ENCODE assay signal across 9 mouse cellular contexts in the genomic region with DNA sequence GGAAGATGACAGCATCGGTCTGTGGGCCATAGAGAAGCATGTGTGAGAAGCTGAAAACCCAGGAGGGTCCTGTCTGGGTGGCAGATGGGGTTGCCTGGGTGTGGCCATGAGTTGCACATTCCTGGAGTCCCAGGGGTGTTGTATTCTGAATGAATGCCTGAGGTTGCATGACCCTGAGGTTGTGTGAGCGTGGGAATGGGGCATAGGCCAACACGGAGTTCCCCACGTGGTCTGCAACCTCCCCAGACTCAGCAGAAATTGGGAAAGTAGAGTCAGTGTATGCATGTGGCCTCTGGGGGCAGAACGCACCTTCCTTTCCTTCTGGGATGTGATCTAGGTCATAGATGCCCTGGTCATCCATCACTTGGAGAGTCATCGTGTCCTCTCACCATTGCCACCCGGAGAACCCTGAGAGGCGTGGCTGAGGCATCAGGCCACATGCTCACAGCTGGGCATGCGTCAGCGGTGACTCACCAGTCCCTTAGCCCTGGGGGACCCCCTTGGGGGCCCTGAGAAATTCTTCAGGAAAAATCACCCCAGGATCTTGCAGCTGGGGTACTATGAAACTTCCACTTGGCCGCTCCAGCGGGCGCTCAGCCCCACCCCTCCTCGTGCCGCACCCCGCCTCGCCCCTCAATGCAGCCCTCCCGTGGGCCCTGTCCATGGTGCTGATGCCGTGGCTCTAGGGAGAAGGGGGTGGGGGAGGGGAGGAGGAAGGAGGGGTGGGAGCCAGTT. TPM values are rescaled to one million over a fixed set of nuclear protein-coding genes. Genes with fewer than 3 reads are reported as not detected.
DNase-seq lines count a peak whose midpoint lies in the region; ATAC-seq and TF ChIP-seq lines count a peak whose summit lies in the region.
"Had no signal": no experiment of that assay in that cellular context is flagged by ENCODE, and none has a peak within 500 bp of the region (broad histone marks: within the 10 kb centered on the region; RNA-seq: fewer than 3 reads in every experiment).

No protein-coding gene starts in this region.

- TF ChIP-seq POLR2A in lung, adult 2 months (IDR thresholded peaks at IDR 0.05; ENCODE audit: borderline replicate concordance, extremely low read depth, low read depth, low read length), result no peak

- WGBS in lung, adult 2 months, result 12% methylated on average over 19 of the region's 19 CpGs
- 11% methylated on average over 19 of the region's 19 CpGs for WGBS in embryonic facial prominence, embryonic 15.5 days
- 10% methylated on average over 19 of the region's 19 CpGs for WGBS in hindbrain, embryonic 14.5 days

- no peak overlapping the region for H3K9ac ChIP-seq in embryonic facial prominence, embryonic 15.5 days
- no peak overlapping the region for H3K9ac ChIP-seq in hindbrain, embryonic 14.5 days
- H3K9ac ChIP-seq: midbrain, embryonic 12.5 days had no signal

- no peaks in the 10 kb centered on the region for H3K9me3 ChIP-seq in embryonic facial prominence, embryonic 15.5 days (replicated peaks)
- H3K9me3 ChIP-seq in hindbrain, embryonic 14.5 days (ENCODE audit: control insufficient read depth, low read length), result no peaks in the 10 kb centered on the region
- H3K9me3 ChIP-seq: midbrain, embryonic 12.5 days had no signal

- H3K4me1 ChIP-seq in lung, adult 2 months (ENCODE audit: control insufficient read depth, insufficient read depth, low read length), result peaks cover 7% of the 10 kb centered on the region
- peaks cover 20% of the 10 kb centered on the region for H3K4me1 ChIP-seq in embryonic facial prominence, embryonic 15.5 days
- no peaks in the 10 kb centered on the region; the same call in 1 of the 2 replicates for H3K4me1 ChIP-seq in hindbrain, embryonic 14.5 days (replicated peaks; ENCODE audit: control insufficient read depth, insufficient read depth, low read length)

- POLR2A ChIA-PET in Patski (lab: Charles Lee), result no interaction called here

- in situ Hi-C loops in Patski (cut with MboI; ENCODE audit: low pct_unique_long_range_greater_than_20kb), result no loop called here

- no peak for TF ChIP-seq CTCF in lung, adult 2 months (IDR thresholded peaks at IDR 0.05; ENCODE audit: insufficient read depth, low read length)
- no peak for TF ChIP-seq CTCF in Patski (IDR thresholded peaks at IDR 0.05)

- no peak overlapping the region for H3K27ac ChIP-seq in embryonic facial prominence, embryonic 15.5 days (replicated peaks)
- H3K27ac ChIP-seq in hindbrain, embryonic 14.5 days, result no peak overlapping the region
- H3K27ac ChIP-seq: midbrain, embryonic 12.5 days had no signal

- peak overlapping the region; percentile 39 for H3K4me2 ChIP-seq in embryonic facial prominence, embryonic 15.5 days (replicated peaks)
- no peak overlapping the region for H3K4me2 ChIP-seq in hindbrain, embryonic 14.5 days (replicated peaks)
- H3K4me2 ChIP-seq: midbrain, embryonic 12.5 days had no signal

- H3K36me3 ChIP-seq in embryonic facial prominence, embryonic 15.5 days, result no peaks in the 10 kb centered on the region
- no peaks in the 10 kb centered on the region for H3K36me3 ChIP-seq in hindbrain, embryonic 14.5 days (replicated peaks; ENCODE audit: control insufficient read depth, insufficient read depth)
- H3K36me3 ChIP-seq: midbrain, embryonic 12.5 days had no signal

- ATAC-seq in Patski, result peak; percentile 24
- ATAC-seq in embryonic facial prominence, embryonic 15.5 days (ENCODE audit: insufficient number of reproducible peaks, low FRiP score, low TSS enrichment, low read depth), result no peak
- ATAC-seq in hindbrain, embryonic 14.5 days (ENCODE audit: low FRiP score), result no peak
- peak; percentile 90 for ATAC-seq in megakaryocyte progenitor cell, adult 5-6 weeks (replicated peaks; ENCODE audit: poor library complexity)

- DNase-seq in lung, adult 2 months, result peak; percentile 13
- DNase-seq in lung, postnatal 25 days (ENCODE audit: low spot score), result no peak
- DNase-seq in Patski (ENCODE audit: low read depth, low spot score), result peak; percentile 22
- peak; percentile 33 for DNase-seq in hindbrain, embryonic 14.5 days (ENCODE audit: low spot score)
- no peak for DNase-seq in frontal cortex, postnatal 14 days (ENCODE audit: low spot score in 2 of 2)
- DNase-seq in right cerebral cortex, postnatal 10 days (ENCODE audit: low spot score in 2 of 2), result no peak

- CTCF ChIA-PET in Patski (lab: Charles Lee), result no interaction called here

- H3K4me3 ChIP-seq in lung, adult 2 months (replicated peaks; ENCODE audit: extremely low read depth, low read depth, low read length), result no peak overlapping the region
- no peak overlapping the region for H3K4me3 ChIP-seq in embryonic facial prominence, embryonic 15.5 days (replicated peaks)
- H3K4me3 ChIP-seq in hindbrain, embryonic 14.5 days (replicated peaks; ENCODE audit: low read length), result no peak overlapping the region
- H3K4me3 ChIP-seq: midbrain, embryonic 12.5 days had no signal

- peaks cover 4% of the 10 kb centered on the region for H3K27me3 ChIP-seq in Patski
- peaks cover 13% of the 10 kb centered on the region for H3K27me3 ChIP-seq in embryonic facial prominence, embryonic 15.5 days
- peaks cover 3% of the 10 kb centered on the region for H3K27me3 ChIP-seq in hindbrain, embryonic 14.5 days (ENCODE audit: control insufficient read depth, insufficient read depth, low read length)

RNA-seq across cellular contexts. Expression of gene Col5a3, which starts 2.2 kb away (rescaled TPM):
- 4.0 and 4.6 TPM in 2 replicates for polyA plus RNA-seq in lung, adult 2 months (2012; rRNA removed)
- polyA plus RNA-seq in Patski (2021), result 0.08 TPM
- polyA plus RNA-seq in embryonic facial prominence, embryonic 15.5 days (2015; fragmentation: Nextera tagmentation; extraction: Ambion mirVana), result 5.9 and 6.8 TPM in 2 replicates
- 0.66 and 0.74 TPM in 2 replicates for polyA plus RNA-seq in hindbrain, embryonic 14.5 days (2014; fragmentation: Nextera tagmentation; extraction: Ambion mirVana)
- 0.37 and 0.42 TPM in 2 replicates for total RNA-seq in megakaryocyte progenitor cell, adult 5-6 weeks (2015)
- 0.29 and 0.54 TPM in 2 replicates for total RNA-seq in megakaryocyte progenitor cell, adult 5-6 weeks (2017)

RNA-seq across cellular contexts. Expression of gene Rdh8, which starts 5.6 kb away (rescaled TPM):
- not detected in 2 replicates for polyA plus RNA-seq in lung, adult 2 months (2012; rRNA removed)
- not detected for polyA plus RNA-seq in Patski (2021)
- not detected in 2 replicates for polyA plus RNA-seq in embryonic facial prominence, embryonic 15.5 days (2015; fragmentation: Nextera tagmentation; extraction: Ambion mirVana)
- polyA plus RNA-seq in hindbrain, embryonic 14.5 days (2014; fragmentation: Nextera tagmentation; extraction: Ambion mirVana), result not detected in 2 replicates
- total RNA-seq in megakaryocyte progenitor cell, adult 5-6 weeks (2015), result not detected in 2 replicates
- not detected in 2 replicates for total RNA-seq in megakaryocyte progenitor cell, adult 5-6 weeks (2017)
- polyA plus RNA-seq: midbrain, embryonic 12.5 days had no signal

RNA-seq across cellular contexts. Expression of gene A230050P20Rik, which starts 55.7 kb away (rescaled TPM):
- 95.9 and 105 TPM in 2 replicates for polyA plus RNA-seq in lung, adult 2 months (2012; rRNA removed)
- polyA plus RNA-seq in Patski (2021), result 0.09 TPM
- polyA plus RNA-seq in embryonic facial prominence, embryonic 15.5 days (2015; fragmentation: Nextera tagmentation; extraction: Ambion mirVana), result 16.5 and 18.4 TPM in 2 replicates
- 5.8 and 6.9 TPM in 2 replicates for polyA plus RNA-seq in hindbrain, embryonic 14.5 days (2014; fragmentation: Nextera tagmentation; extraction: Ambion mirVana)
- 11.8 and 16.3 TPM in 2 replicates for total RNA-seq in megakaryocyte progenitor cell, adult 5-6 weeks (2015)
- 18.1 and 24.1 TPM in 2 replicates for total RNA-seq in megakaryocyte progenitor cell, adult 5-6 weeks (2017)

Comparison
In these comparisons a context has a peak if more than half of its experiments do, and no peak if none do; other contexts are left out.
1. DNase-seq: peak in lung, adult 2 months (single experiment), Patski (single experiment) and hindbrain, embryonic 14.5 days (single experiment); none in lung, postnatal 25 days (single experiment), frontal cortex, postnatal 14 days (0 of 2) and right cerebral cortex, postnatal 10 days (0 of 2).
2. ATAC-seq: peak in Patski (single experiment) and megakaryocyte progenitor cell, adult 5-6 weeks (single experiment); none in embryonic facial prominence, embryonic 15.5 days (single experiment) and hindbrain, embryonic 14.5 days (single experiment).